Mouse (Mus musculus) Patski (cell line): Measurements from ENCODE around the gene Zfp950. TPM values are rescaled to one million over a fixed set of nuclear protein-coding genes. Genes with fewer than 3 reads are reported as not detected.
"Not testable (repeated sequence)": the region's sequence is repeated elsewhere in the genome, so short reads cannot be mapped to it uniquely, and the experiment has no call there.

Source experiments
- ATAC-seq: fragments of 100-300 bp; one replicate; pipeline ENCODE4 v1.8.0; 2021
- CTCF ChIA-PET: fragments of 350-600 bp; sonication (Branson Sonifier 250); formaldehyde crosslinking; loops from one replicate; lab custom pipeline; 2022; ENCODE audit warnings: inconsistent platforms; lab: Charles Lee
- POLR2A ChIA-PET: fragments of 350-600 bp; sonication (Branson Sonifier 250); formaldehyde crosslinking; loops from one replicate; lab custom pipeline; 2022; ENCODE audit warnings: antibody characterized with exemption, inconsistent platforms; lab: Charles Lee
- DNase-seq: peaks from one replicate; pipeline ENCODE4 v3.0.0-alpha.2; 2011; ENCODE audit warnings: low read depth, low spot score
- H3K27me3 ChIP-seq: fragments of 371-371 bp; one replicate; pipeline ENCODE4 v1.5.1; 2021
- CTCF ChIP-seq: fragments of 100-300 bp; IDR thresholded peaks from one replicate; pipeline ENCODE4 v1.5.1; 2021
- in situ Hi-C: fragments of 300-500 bp; cut with MboI; formaldehyde crosslinking; loops from 3 replicates; pipeline ENCODE4 v1.11.1; 2018; ENCODE audit warnings: low pct_unique_long_range_greater_than_20kb, mixed read lengths
- polyA plus RNA-seq: library from polyadenylated mRNA; unstranded; gene quantifications from one replicate; pipeline ENCODE4 v1.2.3, GENCODE M21; 2021

The Zfp950 gene
- polyA plus RNA-seq, result 14.6 TPM

- ChIA-PET CTCF (no interaction called here), POLR2A (no interaction called here)
- no peak for TF ChIP-seq CTCF
- peak; percentile 79 for DNase-seq
- in situ Hi-C loops, result no loop called here
- no peaks in the 10 kb centered on the region for H3K27me3 ChIP-seq
- peak; percentile 100 for ATAC-seq
Observed at GRCm38 (mm10) chr19:61140342-61141206, at the start of gene Zfp950. TSS of gene Zfp950 (minus strand) at chr19:61140840.

- DNase-seq, POLR2A ChIA-PET, CTCF ChIA-PET, ATAC-seq, in situ Hi-C loops, H3K27me3 ChIP-seq: not testable (repeated sequence)
Observed at GRCm38 (mm10) chr19:61183590-61183989, 43.0 kb upstream of the Zfp950 start, which contains the start of gene Gm6020. TSS of gene Gm6020 (plus strand) at chr19:61183890.

GRCm38 (mm10) chr19:61175756-61176324 is 35.2 kb upstream of the Zfp950 start, which contains the start of gene Gm7102:
TSS of gene Gm7102 (minus strand) at chr19:61176309.
- in situ Hi-C loops, result no loop called here
- ChIA-PET CTCF (no interaction called here), POLR2A (no interaction called here)
- DNase-seq, result no peak
- no peaks in the 10 kb centered on the region for H3K27me3 ChIP-seq
- no peak for ATAC-seq
- no peak for TF ChIP-seq CTCF

GRCm38 (mm10) chr19:61151701-61152420 is 11.2 kb upstream of the Zfp950 start:
- CTCF ChIA-PET, result no interaction called here
- DNase-seq, result no peak
- POLR2A ChIA-PET, result no interaction called here

GRCm38 (mm10) chr19:61151372-61151700 is 10.7 kb upstream of the Zfp950 start:
- no peak for TF ChIP-seq CTCF
- CTCF ChIA-PET, result no interaction called here

More at GRCm38 (mm10) chr19:61151701-61152420, 11.2 kb upstream of the Zfp950 start:
- in situ Hi-C loops, result no loop called here
- H3K27me3 ChIP-seq, result peaks cover 3% of the 10 kb centered on the region
- peak; percentile 31 for ATAC-seq
- no peak for TF ChIP-seq CTCF

GRCm38 (mm10) chr19:61141299-61141698 is 659 bp upstream of the Zfp950 start:
- H3K27me3 ChIP-seq, result no peaks in the 10 kb centered on the region
- in situ Hi-C loops, result no loop called here
- ATAC-seq (no peak), DNase-seq (no peak)
- no peak for TF ChIP-seq CTCF
- POLR2A ChIA-PET, result interaction anchor here (0.6 kb wide), 1 partner anchor 25 kb away, joined by 3 read pairs; no protein-coding TSS in a partner anchor
- CTCF ChIA-PET, result no interaction called here

More at GRCm38 (mm10) chr19:61151372-61151700, 10.7 kb upstream of the Zfp950 start:
- ATAC-seq, result peak; percentile 44
- peaks cover 3% of the 10 kb centered on the region for H3K27me3 ChIP-seq
- POLR2A ChIA-PET, result no interaction called here
- in situ Hi-C loops, result no loop called here
- DNase-seq, result no peak

GRCm38 (mm10) chr19:61138655-61139054 is 2.0 kb downstream of the Zfp950 start:
- TF ChIP-seq CTCF, result no peak
- in situ Hi-C loops, result no loop called here
- ATAC-seq (no peak), DNase-seq (no peak)
- H3K27me3 ChIP-seq, result no peaks in the 10 kb centered on the region
- ChIA-PET POLR2A (no interaction called here), CTCF (no interaction called here)

- no peaks in the 10 kb centered on the region for H3K27me3 ChIP-seq
- no peak for ATAC-seq
- ChIA-PET CTCF (interaction anchor here (2.3 kb wide), 1 partner anchor 31 kb away, joined by 5 read pairs; no protein-coding TSS in a partner anchor), POLR2A (no interaction called here)
- no peak for TF ChIP-seq CTCF
- in situ Hi-C loops, result no loop called here
- DNase-seq, result no peak
Observed at GRCm38 (mm10) chr19:61131096-61131495, 9.5 kb downstream of the Zfp950 start.

GRCm38 (mm10) chr19:61110184-61110583 is 30.5 kb downstream of the Zfp950 start:
- ATAC-seq, result no peak
- in situ Hi-C loops, result no loop called here
- DNase-seq, result no peak
- no peaks in the 10 kb centered on the region for H3K27me3 ChIP-seq
- peak; percentile 50 for TF ChIP-seq CTCF
- ChIA-PET CTCF (interaction anchor here (1.3 to 1.4 kb wide), 2 partner anchors 90 to 231 kb away, joined by 4 read pairs; no protein-coding TSS in a partner anchor), POLR2A (no interaction called here)

- DNase-seq, result no peak
- peak; percentile 74 for TF ChIP-seq CTCF
- in situ Hi-C loops, result no loop called here
- ChIA-PET POLR2A (no interaction called here), CTCF (interaction anchor here (0.6 to 1.7 kb wide), 10 partner anchors 10 to 257 kb away, joined by 3 to 8 read pairs (median 4); partner anchors contain the start of gene Prdx3)
- ATAC-seq, result peak; percentile 47
- no peaks in the 10 kb centered on the region for H3K27me3 ChIP-seq
Observed at GRCm38 (mm10) chr19:61097764-61098163, 42.9 kb downstream of the Zfp950 start.
